In genomic region chr1:171287136-171288081, GRCm38 (mm10) we compare ENCODE assay signal across 8 mouse cellular contexts. TPM values are rescaled to one million over a fixed set of nuclear protein-coding genes. Genes with fewer than 3 reads are reported as not detected.
DNase-seq lines count a peak whose midpoint lies in the region; ATAC-seq lines count a peak whose summit lies in the region.

TSS of gene Usp21 (minus strand) at chr1:171287991.

- H3K27me3 ChIP-seq in hindbrain, embryonic 16.5 days (replicated peaks; ENCODE audit: control insufficient read depth, insufficient read depth, low read length) = no peaks in the 10 kb centered on the region

- H3K27ac ChIP-seq in hindbrain, embryonic 16.5 days (ENCODE audit: low read depth, low read length) = peak within 1 kb of the TSS; percentile 97
- H3K27ac ChIP-seq in macrophage = peak within 1 kb of the TSS; percentile 45; the same call in 1 of the 2 replicates

- H3K4me1 ChIP-seq in hindbrain, embryonic 16.5 days (ENCODE audit: control insufficient read depth, insufficient read depth, low read depth, low read length) = peaks cover 18% of the 10 kb centered on the region

- peaks cover 23% of the 10 kb centered on the region for H3K36me3 ChIP-seq in hindbrain, embryonic 16.5 days (ENCODE audit: control insufficient read depth, insufficient read depth, low read length)
- H3K36me3 ChIP-seq in macrophage (ENCODE audit: inconsistent target) = peaks cover 15% of the 10 kb centered on the region; the same call in 1 of the 2 replicates

- H3K9me3 ChIP-seq in hindbrain, embryonic 16.5 days (ENCODE audit: control insufficient read depth, low read length) = no peaks in the 10 kb centered on the region

- under 1% methylated on average over 49 of the region's 49 CpGs for WGBS in hindbrain, embryonic 16.5 days
- WGBS in macrophage (ENCODE audit: missing documents) = 2% methylated on average over 47 of the region's 49 CpGs

- peak; percentile 93 for DNase-seq in T-cell, adult 2 months (ENCODE audit: low spot score)
- peak; percentile 92 to 95 for DNase-seq in cerebellum, postnatal 36 days
- DNase-seq in gastrocnemius, adult 18-20 months (ENCODE audit: low spot score) = peak; percentile 93
- DNase-seq in left cerebral cortex, adult 18-20 months (ENCODE audit: low spot score in 2 of 2) = peak; percentile 93 to 95
- DNase-seq in right cerebral cortex, adult 18-20 months = peak; percentile 96
- DNase-seq in urinary bladder, postnatal 10 days (ENCODE audit: low spot score) = peak; percentile 81

- H3K79me2 ChIP-seq in macrophage (ENCODE audit: inconsistent target) = peaks cover 35% of the 10 kb centered on the region

- H3K4me2 ChIP-seq in hindbrain, embryonic 16.5 days (ENCODE audit: low read length) = peak within 1 kb of the TSS; percentile 65

- H3K4me3 ChIP-seq in hindbrain, embryonic 16.5 days (ENCODE audit: low read length) = peak within 1 kb of the TSS; percentile 94
- peak within 1 kb of the TSS; percentile 56 for H3K4me3 ChIP-seq in macrophage (ENCODE audit: inconsistent target)

- ATAC-seq in hindbrain, embryonic 16.5 days = peak; percentile 95

- H3K9ac ChIP-seq in hindbrain, embryonic 16.5 days (ENCODE audit: low read depth, low read length) = peak within 1 kb of the TSS; percentile 99

RNA-seq across cellular contexts. Expression of gene Usp21, which starts in this region (rescaled TPM):
- 10 to 100 TPM; 15.1 to 19.3 TPM for total RNA-seq in gastrocnemius, adult 18-20 months (2021)
- 92.3 and 101 TPM in 2 replicates for polyA plus RNA-seq in hindbrain, embryonic 16.5 days (2015; fragmentation: Nextera tagmentation; extraction: Ambion mirVana)
- total RNA-seq in left cerebral cortex, adult 18-20 months (2021) = 10 to 100 TPM; 54.5 to 63.0 TPM
- 100 to 1,000 TPM in 11 of 26 experiments, 10 to 100 TPM in 15; 16.1 to 152 (median 79.6) TPM for total RNA-seq in macrophage (2018; cell fraction: chromatin; rRNA removed)
- 10 to 100 TPM in 25 of 26 experiments, 1 to 10 TPM in 1; 9.9 to 31.8 (median 21.5) TPM for total RNA-seq in macrophage (2018; cell fraction: cytosol; rRNA removed)
- total RNA-seq in macrophage (2018; cell fraction: nucleus; rRNA removed) = 100 to 1,000 TPM in 2 of 26 experiments, 10 to 100 TPM in 24; 15.2 to 101 (median 51.3) TPM
- 17.1 to 34.6 TPM (median 21.1 TPM) in 3 replicates for polyA plus RNA-seq in macrophage (2018)

Comparison
In these comparisons a context has a peak if more than half of its experiments do, and no peak if none do; other contexts are left out.
1. Peak in every context shown above with its lines: DNase-seq, ATAC-seq, H3K4me3 ChIP-seq and H3K27ac ChIP-seq.